15 mouse cellular contexts compared by ENCODE assay signal in the genomic region with DNA sequence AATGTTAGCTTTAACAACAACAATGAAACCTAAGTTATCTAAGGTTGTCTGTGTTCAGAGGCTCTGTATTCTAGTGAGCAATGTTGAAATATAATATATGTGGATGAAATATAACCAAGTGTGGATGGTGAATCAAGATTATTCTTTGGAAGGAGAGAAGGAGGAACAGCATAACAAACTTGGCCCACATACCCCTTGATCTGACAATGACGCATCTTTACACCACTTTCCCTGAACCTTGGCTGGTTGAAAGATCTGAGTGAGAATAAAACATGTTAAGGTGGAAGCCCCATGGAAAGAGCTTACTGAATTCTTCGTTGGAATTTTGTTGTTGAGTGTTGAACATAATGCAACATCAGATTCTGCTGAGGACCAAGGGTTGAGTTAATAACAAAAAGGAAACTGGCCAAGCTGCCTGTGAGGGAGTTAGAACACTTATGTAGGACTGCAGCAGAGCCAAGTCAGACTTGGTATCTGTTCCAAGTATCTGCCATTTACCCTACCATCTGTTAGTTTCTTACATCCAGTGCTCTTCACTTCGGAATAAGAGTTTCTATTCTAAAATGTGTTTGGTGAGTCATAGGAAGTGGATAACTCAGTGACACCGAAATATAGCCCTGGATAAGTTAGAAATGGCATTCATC.
DNase-seq lines count a peak whose midpoint lies in the region; ATAC-seq and TF ChIP-seq lines count a peak whose summit lies in the region.
"Had no signal": no experiment of that assay in that cellular context is flagged by ENCODE, and none has a peak within 500 bp of the region (broad histone marks: within the 10 kb centered on the region; RNA-seq: fewer than 3 reads in every experiment).

No protein-coding gene starts in this region.

- TF ChIP-seq EP300 in stomach, postnatal 0 days (optimal IDR thresholded peaks at IDR 0.05): no peak

- no peaks in the 10 kb centered on the region for H3K36me3 ChIP-seq in intestine, embryonic 15.5 days
- no peaks in the 10 kb centered on the region for H3K36me3 ChIP-seq in stomach, postnatal 0 days (ENCODE audit: control insufficient read depth, insufficient read depth, low read length)
- H3K36me3 ChIP-seq: hindbrain, embryonic 12.5 days; limb, embryonic 15.5 days; lung, embryonic 15.5 days had no signal

- H3K4me3 ChIP-seq in left cerebral cortex, adult 2 months: no peak overlapping the region
- no peak overlapping the region for H3K4me3 ChIP-seq in intestine, embryonic 15.5 days (replicated peaks)
- H3K4me3 ChIP-seq in stomach, postnatal 0 days (ENCODE audit: low read depth, low read length): no peak overlapping the region
- H3K4me3 ChIP-seq: hindbrain, embryonic 12.5 days; limb, embryonic 15.5 days; lung, embryonic 15.5 days had no signal

- H3K4me2 ChIP-seq in intestine, embryonic 15.5 days (replicated peaks): no peak overlapping the region
- H3K4me2 ChIP-seq in stomach, postnatal 0 days (replicated peaks; ENCODE audit: low read depth): no peak overlapping the region
- H3K4me2 ChIP-seq: hindbrain, embryonic 12.5 days; limb, embryonic 15.5 days; lung, embryonic 15.5 days had no signal

- H3K4me1 ChIP-seq in intestine, embryonic 15.5 days (replicated peaks): no peaks in the 10 kb centered on the region
- H3K4me1 ChIP-seq in stomach, postnatal 0 days (replicated peaks; ENCODE audit: control insufficient read depth, insufficient read depth): no peaks in the 10 kb centered on the region
- H3K4me1 ChIP-seq: hindbrain, embryonic 12.5 days; limb, embryonic 15.5 days; lung, embryonic 15.5 days had no signal

- DNase-seq in cerebellum, adult 11-12 months: peak; percentile 2
- peak; percentile 56 to 66 for DNase-seq in right cerebral cortex, adult 2 months (ENCODE audit: low spot score in 2 of 2)
- no peak for DNase-seq in right cerebral cortex, postnatal 14 days
- peak; percentile 14 to 31 for DNase-seq in left cerebral cortex, adult 2 months (ENCODE audit: extremely low spot score in 1 of 2, low spot score in 2 of 2)
- DNase-seq in B cell, adult 2 months: no peak
- DNase-seq in stomach, postnatal 0 days (ENCODE audit: low spot score): no peak
- DNase-seq: gastrocnemius, postnatal 25 days; kidney, postnatal 36 days; spleen, adult 18-20 months had no signal

- H3K9ac ChIP-seq in intestine, embryonic 15.5 days: no peak overlapping the region
- H3K9ac ChIP-seq in stomach, postnatal 0 days (ENCODE audit: low read length): no peak overlapping the region
- H3K9ac ChIP-seq: hindbrain, embryonic 12.5 days; limb, embryonic 15.5 days; lung, embryonic 15.5 days had no signal

- H3K27ac ChIP-seq in left cerebral cortex, adult 2 months: peak overlapping the region; percentile 82
- H3K27ac ChIP-seq in intestine, embryonic 15.5 days: no peak overlapping the region
- H3K27ac ChIP-seq in stomach, postnatal 0 days (replicated peaks): no peak overlapping the region
- H3K27ac ChIP-seq: hindbrain, embryonic 12.5 days; limb, embryonic 15.5 days; lung, embryonic 15.5 days had no signal

- H3K9me3 ChIP-seq in intestine, embryonic 15.5 days: no peaks in the 10 kb centered on the region
- no peaks in the 10 kb centered on the region for H3K9me3 ChIP-seq in stomach, postnatal 0 days (ENCODE audit: control insufficient read depth, low read length)
- H3K9me3 ChIP-seq: hindbrain, embryonic 12.5 days; limb, embryonic 15.5 days; lung, embryonic 15.5 days had no signal

- H3K27me3 ChIP-seq in intestine, embryonic 15.5 days (replicated peaks): no peaks in the 10 kb centered on the region
- no peaks in the 10 kb centered on the region for H3K27me3 ChIP-seq in stomach, postnatal 0 days (ENCODE audit: control insufficient read depth, insufficient read depth, low read length)
- H3K27me3 ChIP-seq: hindbrain, embryonic 12.5 days; limb, embryonic 15.5 days; lung, embryonic 15.5 days had no signal

- intact Hi-C loops in left cerebral cortex, adult 2 months (cut with DNase I): loop anchor here (1.0 to 5.0 kb wide), 9 partner anchors 12 to 647 kb away; no protein-coding TSS in a partner anchor

- no peak for ATAC-seq in cerebellum, adult (ENCODE audit: insufficient number of reproducible peaks, low FRiP score, low TSS enrichment)
- no peak for ATAC-seq in intestine, embryonic 15.5 days
- ATAC-seq in stomach, postnatal 0 days (ENCODE audit: low FRiP score, low TSS enrichment): no peak
- ATAC-seq: intestine, postnatal 0 days had no signal

- WGBS in intestine, embryonic 15.5 days: 76% methylated on average over 4 of the region's 4 CpGs
- 78% methylated on average over 4 of the region's 4 CpGs for WGBS in stomach, postnatal 0 days

- TF ChIP-seq CTCF in left cerebral cortex, adult 2 months (IDR thresholded peaks at IDR 0.05): no peak
- no peak for TF ChIP-seq CTCF in stomach, postnatal 0 days (IDR thresholded peaks at IDR 0.05; ENCODE audit: low read depth)

Comparison
In these comparisons a context has a peak if more than half of its experiments do, and no peak if none do; other contexts are left out.
1. DNase-seq: peak in cerebellum, adult 11-12 months (single experiment), right cerebral cortex, adult 2 months (2 of 2) and left cerebral cortex, adult 2 months (2 of 2); none in right cerebral cortex, postnatal 14 days (single experiment), B cell, adult 2 months (0 of 2) and stomach, postnatal 0 days (single experiment).